Mouse (Mus musculus): Measurements from ENCODE around the gene Foxn3.

Foxn3 gene

GRCm38 (mm10) chr12:99243316-99243715 lies 320.1 kb downstream of the Foxn3 start:
- DNase-seq = no peak

GRCm38 (mm10) chr12:99240185-99240726 lies 323.1 kb downstream of the Foxn3 start:
- no peak for DNase-seq

- no peak for DNase-seq
These were observed 323.6 kb downstream of the Foxn3 start for GRCm38 (mm10) chr12:99239735-99240134.

DNA sequence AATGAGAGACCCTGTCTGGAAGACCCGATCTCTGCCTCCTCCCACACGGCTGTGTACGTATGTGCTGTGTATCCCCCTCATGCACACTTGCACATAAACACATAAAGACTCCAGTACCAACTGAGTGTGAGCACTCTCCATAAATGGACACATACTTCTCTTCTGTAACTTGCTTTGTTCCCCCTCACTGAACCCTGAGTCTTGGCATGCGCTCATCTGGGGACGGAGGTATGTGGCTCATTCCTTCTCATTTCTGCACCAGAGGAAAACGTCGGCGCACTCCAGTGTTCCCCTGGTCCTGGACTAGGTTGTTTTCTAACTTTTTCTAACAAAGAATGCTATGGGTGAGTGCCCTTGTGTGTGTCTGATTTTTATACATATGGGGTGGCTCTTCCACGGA lies 325.9 kb downstream of the Foxn3 start:
- DNase-seq = no peak

DNA sequence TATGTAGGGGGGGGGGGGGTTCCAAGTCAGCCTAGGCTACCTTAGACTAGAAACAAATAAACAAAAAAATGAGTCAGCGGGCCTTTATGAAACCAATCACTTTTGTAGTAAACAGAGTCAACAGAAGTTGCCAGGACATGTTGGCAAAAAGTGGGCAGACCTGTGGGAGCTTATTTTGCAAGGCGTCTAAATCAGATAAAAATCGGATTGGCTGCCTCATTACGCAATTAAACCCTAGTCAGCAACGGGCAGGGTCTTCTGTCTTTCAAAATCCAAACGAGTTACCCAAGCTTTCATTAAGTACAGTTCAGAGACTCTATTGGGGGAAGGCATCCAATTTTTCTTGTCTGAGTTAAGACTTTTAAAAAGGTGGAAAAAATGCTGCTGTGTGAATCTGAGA lies 329.0 kb downstream of the Foxn3 start:
- no peak for DNase-seq

DNA sequence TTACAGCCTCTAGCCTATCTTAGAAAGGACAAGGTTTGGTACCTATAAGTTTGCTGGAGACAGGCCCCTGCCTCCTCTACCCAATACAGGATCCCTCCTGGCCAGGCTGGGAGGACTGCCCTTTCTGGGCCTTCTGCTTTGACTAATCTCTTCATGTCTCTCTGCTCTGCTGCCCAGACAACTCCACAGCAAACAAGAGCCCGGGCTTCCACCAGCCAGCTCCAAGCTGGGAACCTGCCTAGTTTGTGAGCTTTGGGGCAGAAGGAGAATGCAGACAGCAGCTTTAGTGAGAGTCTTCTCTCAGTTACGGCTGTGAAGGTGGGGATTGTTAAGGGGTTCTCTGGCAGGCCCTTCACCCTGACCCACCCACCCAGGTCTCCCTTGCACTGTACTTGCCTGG lies 330.0 kb downstream of the Foxn3 start:
- DNase-seq = no peak

DNA sequence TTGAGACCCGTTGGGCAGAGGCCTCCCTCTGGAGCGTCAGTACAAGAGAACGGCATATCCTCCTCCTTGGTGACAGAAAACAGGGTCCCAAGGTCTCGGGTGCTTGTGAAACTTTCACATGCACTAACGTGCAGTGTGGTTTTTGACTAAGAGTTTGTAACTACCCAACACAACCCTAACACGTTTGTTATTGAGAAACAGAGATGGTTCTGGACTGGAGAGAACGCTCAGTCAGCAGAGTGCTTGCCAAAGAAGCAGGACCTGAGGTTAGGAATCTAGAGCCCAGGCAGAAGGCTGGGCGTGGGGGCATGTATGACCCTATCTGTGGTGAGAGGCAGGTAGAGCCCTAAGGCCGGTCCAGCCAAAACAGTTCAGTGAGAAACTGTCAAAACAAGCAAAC lies 330.9 kb downstream of the Foxn3 start:
- DNase-seq = no peak

GRCm38 (mm10) chr12:99231321-99231720 lies 332.1 kb downstream of the Foxn3 start:
- DNase-seq = no peak

- DNase-seq = no peak
These were observed 332.7 kb downstream of the Foxn3 start for GRCm38 (mm10) chr12:99230783-99231048.

- no peak for DNase-seq
These were observed 333.2 kb downstream of the Foxn3 start for GRCm38 (mm10) chr12:99229973-99230782.

DNA sequence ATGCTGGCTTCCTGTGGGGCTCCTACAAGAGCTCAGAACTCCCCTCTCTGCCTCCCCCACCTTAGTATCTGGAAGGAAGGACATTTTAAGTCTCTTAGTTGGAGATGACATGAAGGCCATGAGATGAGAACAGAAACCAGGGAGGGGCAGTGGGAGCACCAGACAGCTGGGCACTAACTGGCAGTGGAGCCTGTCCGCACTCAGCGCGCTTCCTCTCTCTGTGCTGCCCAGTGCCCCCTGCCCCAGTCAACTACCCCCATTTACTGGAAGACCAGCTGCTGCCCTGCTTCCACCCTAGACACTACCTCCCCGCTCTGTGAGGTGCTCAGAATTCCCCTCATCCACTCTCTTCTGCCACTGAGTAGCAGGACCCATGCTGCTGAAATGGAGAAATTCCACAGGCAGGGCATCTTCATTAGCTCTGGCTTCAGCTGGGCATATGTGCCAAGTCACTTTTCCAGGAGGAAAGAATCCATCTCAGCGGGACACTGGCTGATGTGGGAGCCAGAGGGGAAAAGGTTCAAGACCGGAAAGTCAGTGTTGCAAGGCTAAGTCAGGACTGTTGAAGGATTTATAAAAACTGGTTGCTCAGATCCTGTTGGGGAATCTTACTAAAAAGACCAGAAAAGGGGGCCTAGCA lies 335.9 kb downstream of the Foxn3 start:
- no peak for DNase-seq

DNA sequence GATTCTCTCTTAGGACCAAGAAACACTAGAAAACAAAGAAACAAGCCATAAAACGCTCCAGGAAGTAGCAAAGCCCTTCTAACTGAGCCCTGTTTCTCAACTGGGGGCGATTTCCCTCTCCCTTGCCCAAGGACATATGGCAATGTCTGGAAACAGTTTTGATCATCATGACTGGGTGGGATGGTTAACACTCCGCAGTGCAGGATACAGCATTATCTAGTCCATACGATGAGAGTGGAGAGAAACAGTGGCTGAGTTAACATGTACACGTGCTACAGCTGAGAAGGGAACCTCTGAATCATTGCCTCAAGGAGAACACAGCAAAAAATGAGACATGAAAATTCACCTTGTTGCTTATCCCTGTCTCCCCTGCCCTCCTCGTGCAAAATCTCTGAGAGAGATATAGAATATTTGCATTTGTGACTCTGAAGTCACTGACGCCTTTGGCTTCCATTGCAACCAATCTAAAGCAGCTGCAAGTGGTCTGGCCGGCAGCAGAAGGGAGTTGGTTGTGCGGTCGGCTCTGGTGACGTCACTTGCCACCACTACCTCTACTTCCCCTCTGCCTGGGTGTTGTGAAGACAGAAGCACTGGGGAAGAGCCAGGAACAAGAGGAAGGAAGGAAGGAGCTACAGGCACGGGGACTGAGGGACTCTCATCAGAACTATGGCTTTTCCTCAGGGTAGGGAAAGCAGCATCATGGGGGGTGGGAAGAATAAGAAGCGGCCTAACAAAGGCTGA lies 338.3 kb downstream of the Foxn3 start:
- DNase-seq = peak; percentile 35

- DNase-seq = no peak
These were observed 342.1 kb downstream of the Foxn3 start for GRCm38 (mm10) chr12:99221087-99221846.

DNA sequence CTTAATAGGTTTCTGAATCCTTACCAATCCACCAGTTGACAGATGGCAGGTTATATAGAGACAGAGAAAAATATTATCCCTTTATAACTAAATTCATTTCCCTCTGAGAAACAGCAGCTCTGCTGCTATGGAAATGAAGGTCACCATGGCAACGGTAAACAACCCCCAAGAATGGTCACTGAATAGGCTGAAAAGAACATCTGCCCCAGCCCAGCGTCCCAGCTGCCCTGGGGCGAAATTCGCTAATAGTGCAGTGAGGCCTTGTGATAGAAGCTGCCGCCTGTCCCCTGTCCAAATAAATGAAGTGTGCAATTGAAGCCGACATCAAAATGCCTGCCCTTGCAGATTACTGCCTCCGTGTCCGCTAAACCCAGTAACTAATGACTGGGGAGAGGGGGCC lies 343.0 kb downstream of the Foxn3 start:
- no peak for DNase-seq

DNA sequence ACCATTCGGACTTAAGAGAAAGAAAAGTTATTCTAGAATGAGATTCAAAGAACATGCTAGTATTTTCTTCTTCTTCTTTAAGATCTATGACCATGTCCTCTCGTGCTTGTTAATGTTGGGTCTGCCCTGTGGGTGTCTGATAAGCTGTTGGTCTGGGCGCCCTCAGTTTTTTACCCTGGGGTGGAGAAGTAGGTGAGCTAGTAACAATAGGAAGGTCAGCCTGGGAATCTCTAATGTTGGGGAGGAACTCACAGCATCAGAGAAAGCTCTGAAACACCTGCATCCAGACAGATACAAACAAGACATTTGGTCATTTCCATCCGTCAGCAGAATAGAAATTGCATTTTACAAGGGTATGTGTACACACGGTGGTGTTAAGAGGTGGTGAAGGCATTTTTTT lies 343.6 kb downstream of the Foxn3 start:
- DNase-seq = no peak

GRCm38 (mm10) chr12:99217145-99217698 lies 346.2 kb downstream of the Foxn3 start:
- DNase-seq = no peak

- no peak for DNase-seq
These were observed 347.0 kb downstream of the Foxn3 start for GRCm38 (mm10) chr12:99216341-99216761.

- DNase-seq = no peak
These were observed 347.7 kb downstream of the Foxn3 start for GRCm38 (mm10) chr12:99215521-99216255.

DNA sequence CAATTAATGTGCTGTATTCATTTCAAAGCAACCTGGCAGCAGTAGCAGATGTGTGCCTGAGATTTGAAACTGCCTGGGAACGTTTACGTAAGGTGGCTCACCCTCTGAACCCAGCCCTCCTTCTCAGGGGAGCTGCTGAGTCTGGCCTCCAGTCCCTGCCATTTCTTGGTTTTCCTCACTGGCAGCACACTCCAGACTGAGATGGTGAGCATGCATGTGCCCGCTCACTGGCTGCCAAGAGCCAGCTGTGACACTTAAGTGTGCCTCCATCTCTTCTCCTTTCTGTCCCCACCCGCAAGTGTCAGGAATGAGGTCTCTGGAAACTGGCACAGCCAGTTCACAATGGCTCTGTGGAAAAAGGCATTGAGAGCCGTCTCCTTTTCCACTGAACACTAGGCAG lies 349.3 kb downstream of the Foxn3 start:
- DNase-seq = no peak

DNA sequence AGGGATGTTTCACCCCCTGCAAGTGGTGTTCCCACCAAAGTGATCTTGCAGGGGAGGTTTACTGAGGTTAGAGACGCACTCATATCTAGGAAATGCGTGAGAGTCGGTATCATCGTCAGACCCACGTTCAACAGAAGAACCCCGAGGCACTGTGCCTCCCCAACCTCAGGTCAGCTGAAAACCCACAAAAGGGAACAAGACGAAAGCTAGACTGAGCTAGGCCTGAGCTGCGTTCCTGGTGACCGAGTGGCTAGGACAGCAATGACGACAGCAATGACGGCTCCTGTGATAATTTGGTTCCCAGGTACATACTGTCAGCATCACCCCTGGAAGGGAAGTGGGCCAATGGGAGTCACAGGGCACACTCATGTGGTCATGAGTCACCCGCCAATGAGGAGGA lies 350.2 kb downstream of the Foxn3 start:
- no peak for DNase-seq

GRCm38 (mm10) chr12:99209801-99210200 lies 353.6 kb downstream of the Foxn3 start:
- no peak for DNase-seq

- DNase-seq = no peak
These were observed 355.1 kb downstream of the Foxn3 start for GRCm38 (mm10) chr12:99208251-99208650.
